Mouse (Mus musculus) neural tube, embryonic 15.5 days (tissue): Measurements from ENCODE around the gene Abcb1b. TPM values are rescaled to one million over a fixed set of nuclear protein-coding genes. Genes with fewer than 3 reads are reported as not detected.
A peak's percentile ranks its signal among the peaks of the same experiment; 100 is the strongest.
"Not testable (repeated sequence)": the region's sequence is repeated elsewhere in the genome, so short reads cannot be mapped to it uniquely, and the experiment has no call there.

Source experiments
- ATAC-seq: fragments of 200-750 bp; cut with Nextera tagmentation; 2 replicates; pipeline ENCODE4 v1.8.0; 2017; ENCODE audit warnings: mild to moderate bottlenecking, moderate TSS enrichment, moderate library complexity; ENCODE audit not compliant: low FRiP score
- H3K27ac ChIP-seq: fragments of 300-500 bp; sonication (generic); replicated peaks from 2 replicates; pipeline ENCODE4 v1.5.1; 2015; ENCODE audit warnings: mild to moderate bottlenecking, inconsistent platforms
- H3K27me3 ChIP-seq: fragments of 300-500 bp; sonication (generic); replicated peaks from 2 replicates; pipeline ENCODE4 v1.6.1; 2015; ENCODE audit warnings: inconsistent platforms
- H3K36me3 ChIP-seq: fragments of 300-500 bp; sonication (generic); 2 replicates; pipeline ENCODE4 v1.6.1; 2015; ENCODE audit warnings: inconsistent platforms
- H3K4me1 ChIP-seq: fragments of 300-500 bp; sonication (generic); 2 replicates; pipeline ENCODE4 v1.6.1; 2015; ENCODE audit warnings: inconsistent platforms
- H3K4me2 ChIP-seq: fragments of 300-500 bp; sonication (generic); 2 replicates; pipeline ENCODE4 v1.6.1; 2015; ENCODE audit warnings: inconsistent platforms, mild to moderate bottlenecking, moderate library complexity
- H3K4me3 ChIP-seq: fragments of 300-500 bp; sonication (generic); replicated peaks from 2 replicates; pipeline ENCODE4 v1.5.1; 2015; ENCODE audit warnings: mild to moderate bottlenecking, inconsistent platforms
- H3K9ac ChIP-seq: fragments of 300-500 bp; sonication (generic); replicated peaks from 2 replicates; pipeline ENCODE4 v1.6.1; 2015; ENCODE audit warnings: mild to moderate bottlenecking, inconsistent platforms
- H3K9me3 ChIP-seq: fragments of 300-500 bp; sonication (generic); replicated peaks from 2 replicates; pipeline ENCODE4 v1.6.1; 2016; ENCODE audit warnings: inconsistent platforms
- WGBS: fragments of 180-500 bp; shearing (Covaris S2); methylation state at CpG from one replicate; pipeline ENCODE4 v1.1.7; 2015; ENCODE audit warnings: mixed read lengths; 5-methylcytosine and 5-hydroxymethylcytosine counted together
- polyA plus RNA-seq: library from polyadenylated mRNA; unstranded; fragments of >200 nt; fragmentation: Nextera tagmentation; extraction: Ambion mirVana; gene quantifications from 2 replicates; pipeline ENCODE4 v1.2.1, GENCODE M21; 2015

The Abcb1b gene
- polyA plus RNA-seq, 1 experiment from 2014 or later: 0.50 TPM

DNA sequence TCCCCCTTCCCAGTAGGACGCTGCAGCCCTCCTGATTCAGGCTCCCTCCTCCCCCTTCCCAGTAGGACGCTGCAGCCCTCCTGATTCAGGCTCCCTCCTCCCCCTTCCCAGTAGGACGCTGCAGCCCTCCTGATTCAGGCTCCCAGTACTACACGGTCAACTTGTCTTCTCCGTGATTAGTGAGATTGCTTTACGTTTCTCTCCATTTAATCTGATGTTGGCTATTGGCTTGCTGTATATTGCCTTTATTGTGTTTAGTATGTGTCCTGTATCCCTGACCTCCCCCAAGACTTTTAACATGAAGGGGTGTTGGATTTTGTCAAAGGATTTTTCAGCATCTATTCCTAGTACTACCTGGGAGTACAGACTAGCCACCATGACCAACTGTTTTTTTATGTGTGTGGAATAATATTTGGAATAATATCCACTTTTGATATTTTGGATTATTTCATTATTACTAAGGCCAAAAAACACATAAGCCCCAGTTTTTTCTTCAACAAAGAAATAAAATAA lies 22.7 kb downstream of the Abcb1b start:
- H3K36me3 ChIP-seq, H3K4me1 ChIP-seq, H3K9ac ChIP-seq, H3K27ac ChIP-seq, H3K9me3 ChIP-seq, H3K27me3 ChIP-seq: not testable (repeated sequence)
- H3K4me2 ChIP-seq: peak overlapping the region; percentile 59
- H3K4me3 ChIP-seq: peak overlapping the region; percentile 31; the same call in 1 of the 2 replicates
- 0 out of 2 replicates have a peak, but pooled peaks have one; percentile 25 for ATAC-seq
- WGBS: 3% methylated on average over 4 of the region's 6 CpGs

GRCm38 (mm10) chr5:8838661-8839438 lies 40.9 kb downstream of the Abcb1b start:
- Histone ChIP-seq H3K27me3 (no peaks in the 10 kb centered on the region), H3K4me1 (peaks cover 4% of the 10 kb centered on the region; the same call in 1 of the 2 replicates), H3K4me3 (no peak overlapping the region), H3K4me2 (no peak overlapping the region), H3K9ac (no peak overlapping the region), H3K27ac (no peak overlapping the region), H3K36me3 (no peaks in the 10 kb centered on the region), H3K9me3 (no peaks in the 10 kb centered on the region)
- 72% methylated on average over 8 of the region's 8 CpGs for WGBS
- ATAC-seq: peak; percentile 3; the same call in 1 of the 2 replicates

GRCm38 (mm10) chr5:8839651-8840050 lies 41.7 kb downstream of the Abcb1b start:
- Histone ChIP-seq H3K4me3 (no peak overlapping the region), H3K9me3 (no peaks in the 10 kb centered on the region), H3K9ac (no peak overlapping the region), H3K27me3 (no peaks in the 10 kb centered on the region), H3K36me3 (no peaks in the 10 kb centered on the region), H3K4me1 (peaks cover 4% of the 10 kb centered on the region; the same call in 1 of the 2 replicates), H3K4me2 (no peak overlapping the region), H3K27ac (no peak overlapping the region)
- WGBS: 85% methylated on average over 4 of the region's 4 CpGs
- ATAC-seq: no peak

DNA sequence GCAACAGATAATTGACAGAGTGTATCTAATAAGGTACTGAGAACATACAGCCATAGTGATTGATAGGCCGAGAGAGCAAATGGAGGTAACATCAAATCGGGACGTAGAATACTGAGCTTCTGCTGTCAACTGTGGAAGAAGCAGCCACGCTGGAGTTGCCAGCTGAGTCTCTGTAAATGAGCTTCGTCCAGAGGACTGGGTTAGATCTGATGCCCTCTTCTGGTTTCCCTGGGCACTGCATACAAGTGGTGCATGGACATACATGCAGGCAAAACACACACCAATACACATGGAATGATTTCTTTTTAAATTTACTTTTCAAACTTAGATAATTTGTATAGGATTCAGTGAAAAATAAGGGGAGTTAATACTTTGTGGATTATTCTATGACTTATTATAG lies 42.9 kb downstream of the Abcb1b start:
- peak; percentile 47; the same call in 1 of the 2 replicates for ATAC-seq

GRCm38 (mm10) chr5:8842815-8843214 lies 44.9 kb downstream of the Abcb1b start:
- Histone ChIP-seq H3K36me3 (no peaks in the 10 kb centered on the region), H3K27ac (no peak overlapping the region), H3K4me1 (peaks cover 4% of the 10 kb centered on the region; the same call in 1 of the 2 replicates), H3K9me3 (no peaks in the 10 kb centered on the region), H3K27me3 (no peaks in the 10 kb centered on the region), H3K4me3 (no peak overlapping the region), H3K4me2 (no peak overlapping the region), H3K9ac (no peak overlapping the region)
- 53% methylated on average over 3 of the region's 3 CpGs for WGBS
- ATAC-seq: no peak

More for the DNA sequence above, 42.9 kb downstream of the Abcb1b start:
- no peaks in the 10 kb centered on the region for H3K36me3 ChIP-seq
- H3K9ac ChIP-seq: no peak overlapping the region
- no peak overlapping the region for H3K4me2 ChIP-seq
- WGBS: 41% methylated on average over 5 of the region's 5 CpGs
- no peaks in the 10 kb centered on the region for H3K27me3 ChIP-seq
- no peak overlapping the region for H3K27ac ChIP-seq
- peaks cover 4% of the 10 kb centered on the region; the same call in 1 of the 2 replicates for H3K4me1 ChIP-seq
- no peak overlapping the region for H3K4me3 ChIP-seq
- H3K9me3 ChIP-seq: no peaks in the 10 kb centered on the region

DNA sequence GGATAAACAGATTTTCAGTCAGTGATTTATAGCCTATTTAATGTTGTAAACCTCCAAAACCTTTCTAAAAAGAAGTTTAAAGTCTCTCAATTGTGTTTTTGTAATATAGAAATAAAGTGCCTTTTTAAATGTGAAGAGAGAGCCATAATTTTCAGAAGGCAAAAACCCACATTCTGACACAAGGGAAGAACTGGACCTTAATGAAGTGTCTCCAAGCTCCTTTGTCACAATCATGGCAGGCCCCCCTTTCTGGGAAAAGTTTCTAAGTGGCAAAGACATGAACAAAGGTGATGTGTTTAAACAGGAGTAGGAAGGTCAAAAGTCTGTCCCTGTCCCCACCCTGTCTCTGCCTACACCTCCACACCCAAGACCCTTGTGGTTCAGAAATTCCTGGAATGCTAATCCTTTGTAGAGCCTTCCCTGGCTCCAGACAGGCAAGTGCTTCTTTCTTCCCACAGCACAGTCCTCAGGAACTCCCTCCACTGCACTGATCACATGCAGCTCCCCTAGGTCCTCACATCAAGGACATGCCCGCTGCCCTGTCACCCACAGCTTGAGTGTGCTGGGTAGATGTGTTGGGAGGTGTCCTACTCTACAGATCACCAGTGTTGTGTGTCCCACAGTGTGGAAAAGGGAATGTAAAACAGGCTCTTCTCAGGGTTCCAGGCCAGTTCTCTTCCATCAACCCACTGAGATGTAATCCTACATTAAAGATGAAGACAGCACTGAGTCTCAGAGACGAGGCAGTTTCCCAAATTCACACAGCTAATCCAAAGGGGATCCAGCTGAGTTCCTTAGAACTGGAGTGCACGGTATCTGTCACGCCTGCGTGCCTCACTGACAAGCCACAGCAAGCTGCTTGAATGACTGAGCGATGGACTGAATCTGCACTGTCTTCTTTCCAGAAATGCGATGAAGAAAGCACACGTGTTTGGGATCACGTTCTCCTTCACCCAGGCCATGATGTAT lies 50.9 kb downstream of the Abcb1b start:
- not testable (repeated sequence) for ATAC-seq, H3K4me2 ChIP-seq, H3K36me3 ChIP-seq, H3K9ac ChIP-seq, H3K27me3 ChIP-seq, H3K9me3 ChIP-seq, H3K4me3 ChIP-seq, H3K27ac ChIP-seq, H3K4me1 ChIP-seq
- 74% methylated on average over 7 of the region's 9 CpGs for WGBS

- Histone ChIP-seq H3K27ac (no peak overlapping the region), H3K27me3 (no peaks in the 10 kb centered on the region), H3K4me1 (no peaks in the 10 kb centered on the region), H3K9ac (no peak overlapping the region), H3K36me3 (no peaks in the 10 kb centered on the region), H3K4me3 (no peak overlapping the region), H3K9me3 (no peaks in the 10 kb centered on the region), H3K4me2 (no peak overlapping the region)
- WGBS: 70% methylated on average over 4 of the region's 4 CpGs
- no peak for ATAC-seq
These were observed 52.9 kb downstream of the Abcb1b start for GRCm38 (mm10) chr5:8850851-8851250.

DNA sequence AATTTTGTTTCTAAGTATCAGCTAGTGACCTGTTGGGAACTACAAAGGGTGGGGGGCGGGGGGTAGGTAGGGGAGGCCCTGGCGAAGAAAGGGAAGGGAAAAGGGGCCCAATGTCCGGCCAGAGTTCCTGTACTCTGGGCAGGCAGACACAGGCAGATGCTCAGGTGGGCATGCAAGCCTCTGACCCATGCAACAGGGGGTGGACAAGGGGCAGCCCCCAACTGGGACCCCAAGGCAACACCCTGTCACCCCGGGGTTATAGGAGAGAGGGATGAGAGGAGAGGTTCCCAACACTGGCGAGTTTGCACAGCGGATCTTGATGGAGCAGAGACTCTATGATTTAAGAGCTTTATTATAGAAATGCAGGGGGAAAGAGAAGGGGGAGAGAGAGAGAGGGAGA lies 59.3 kb downstream of the Abcb1b start:
- ATAC-seq: no peak

DNA sequence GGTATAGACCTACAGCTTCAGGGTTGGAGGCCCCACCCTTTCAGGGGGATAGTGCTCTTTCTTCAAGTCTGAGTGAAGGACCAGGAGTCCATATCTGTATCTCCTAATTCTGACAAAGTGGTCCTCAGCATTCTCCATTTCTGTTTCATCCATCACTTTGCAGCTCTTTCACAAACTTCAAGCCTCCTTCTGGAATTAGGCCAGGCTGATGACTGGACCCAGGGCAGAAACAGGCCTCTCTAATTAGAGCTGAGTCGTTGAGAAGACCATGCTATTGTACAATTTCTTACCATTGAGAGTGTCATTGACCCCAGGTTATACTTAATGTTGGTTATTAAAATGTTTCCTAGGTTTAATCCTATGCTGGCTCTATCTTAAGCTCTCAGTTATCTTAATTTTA lies 63.9 kb downstream of the Abcb1b start:
- Histone ChIP-seq H3K9me3 (no peaks in the 10 kb centered on the region), H3K27ac (no peak overlapping the region), H3K4me3 (no peak overlapping the region), H3K36me3 (no peaks in the 10 kb centered on the region), H3K9ac (no peak overlapping the region), H3K4me2 (no peak overlapping the region), H3K27me3 (no peaks in the 10 kb centered on the region), H3K4me1 (no peaks in the 10 kb centered on the region)
- no peak for ATAC-seq
- 79% methylated on average over 1 of the region's 1 CpGs for WGBS

More for the DNA sequence above, 59.3 kb downstream of the Abcb1b start:
- H3K9me3 ChIP-seq: no peaks in the 10 kb centered on the region
- no peaks in the 10 kb centered on the region for H3K4me1 ChIP-seq
- no peaks in the 10 kb centered on the region for H3K27me3 ChIP-seq
- 81% methylated on average over 6 of the region's 6 CpGs for WGBS
- H3K36me3 ChIP-seq: no peaks in the 10 kb centered on the region
- H3K4me3 ChIP-seq: no peak overlapping the region
- no peak overlapping the region for H3K4me2 ChIP-seq
- no peak overlapping the region for H3K9ac ChIP-seq
- H3K27ac ChIP-seq: no peak overlapping the region

GRCm38 (mm10) chr5:8863580-8864337 lies 65.8 kb downstream of the Abcb1b start:
- no peak overlapping the region for H3K27ac ChIP-seq
- no peaks in the 10 kb centered on the region for H3K9me3 ChIP-seq
- no peaks in the 10 kb centered on the region for H3K4me1 ChIP-seq
- H3K9ac ChIP-seq: no peak overlapping the region
- no peaks in the 10 kb centered on the region for H3K27me3 ChIP-seq
- ATAC-seq: no peak
- no peak overlapping the region for H3K4me3 ChIP-seq
- WGBS: 46% methylated on average over 14 of the region's 14 CpGs
- H3K36me3 ChIP-seq: no peaks in the 10 kb centered on the region
- no peak overlapping the region for H3K4me2 ChIP-seq

DNA sequence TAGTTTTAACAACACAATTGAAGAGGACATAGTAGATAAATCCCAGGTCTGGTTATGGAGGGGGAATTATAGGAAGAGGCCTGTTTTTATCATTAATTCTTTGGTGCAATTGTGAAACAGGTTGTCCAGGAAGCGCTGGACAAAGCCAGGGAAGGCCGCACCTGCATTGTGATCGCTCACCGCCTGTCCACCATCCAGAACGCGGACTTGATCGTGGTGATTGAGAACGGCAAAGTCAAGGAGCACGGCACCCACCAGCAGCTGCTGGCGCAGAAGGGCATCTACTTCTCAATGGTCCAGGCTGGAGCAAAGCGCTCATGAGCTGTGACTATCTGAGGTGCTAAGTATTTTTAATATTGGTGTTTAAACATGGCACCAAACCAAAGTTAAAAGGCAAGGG lies 67.7 kb downstream of the Abcb1b start:
- H3K27me3 ChIP-seq, H3K27ac ChIP-seq, H3K4me3 ChIP-seq, H3K9ac ChIP-seq, H3K36me3 ChIP-seq, H3K4me1 ChIP-seq, ATAC-seq, H3K9me3 ChIP-seq, H3K4me2 ChIP-seq: not testable (repeated sequence)
- WGBS: 95% methylated on average over 11 of the region's 11 CpGs
